Mouse (Mus musculus): ENCODE data around the gene Chd6. TPM values are rescaled to one million over a fixed set of nuclear protein-coding genes. Genes with fewer than 3 reads are reported as not detected.

Gene Chd6
- polyA plus RNA-seq, 1 experiment from 2014 or later, result 32.1 TPM

DNA sequence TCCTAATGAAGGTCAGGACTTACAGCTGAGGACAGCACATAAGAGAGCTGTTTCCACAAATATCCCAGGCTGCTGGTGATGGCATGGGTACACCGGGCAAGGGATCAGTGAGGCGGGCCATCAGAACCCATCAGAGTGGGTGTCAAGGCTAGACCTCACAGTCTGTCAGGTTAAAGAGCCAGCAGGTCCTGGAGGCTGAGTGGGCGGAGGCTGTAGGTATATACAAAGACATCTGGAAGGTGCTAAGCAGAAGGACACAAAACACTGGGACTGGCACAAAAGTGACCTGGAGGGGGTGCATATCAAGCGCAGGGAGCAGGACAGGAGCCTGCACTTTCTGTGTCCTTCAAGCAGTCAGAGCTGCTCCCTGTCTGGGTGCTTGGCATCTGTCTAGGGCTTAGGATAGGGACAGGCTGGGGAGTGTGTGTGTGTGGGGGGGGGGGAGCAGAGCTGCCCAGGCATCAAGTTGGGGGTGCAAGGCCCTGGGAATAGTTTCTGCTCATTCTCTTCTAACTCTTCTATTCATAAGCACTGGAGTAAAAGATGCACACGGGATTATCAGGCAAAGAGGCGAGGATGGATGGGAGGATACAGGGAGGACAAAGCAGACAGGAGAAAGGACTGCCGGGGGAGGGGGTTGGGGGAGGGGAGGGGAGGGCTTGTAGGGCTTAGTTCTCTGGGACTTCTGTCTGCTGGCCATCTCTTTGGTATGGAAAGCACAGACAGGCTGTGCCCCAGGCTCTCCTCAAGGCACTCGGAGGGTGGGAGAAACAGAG is 190.5 kb downstream of the Chd6 start:
- Histone ChIP-seq H3K9ac (replicated peaks) (no peak overlapping the region), H3K27ac (replicated peaks) (no peak overlapping the region), H3K4me3 (replicated peaks) (no peak overlapping the region), H3K9me3 (replicated peaks) (no peaks in the 10 kb centered on the region), H3K27me3 (replicated peaks) (peaks cover under 1% of the 10 kb centered on the region), H3K4me1 (no peaks in the 10 kb centered on the region), H3K4me2 (no peak overlapping the region), H3K36me3 (no peaks in the 10 kb centered on the region)
- no peak for ATAC-seq (ENCODE audit: low FRiP score)
- 52% methylated on average over 8 of the region's 8 CpGs for WGBS

DNA sequence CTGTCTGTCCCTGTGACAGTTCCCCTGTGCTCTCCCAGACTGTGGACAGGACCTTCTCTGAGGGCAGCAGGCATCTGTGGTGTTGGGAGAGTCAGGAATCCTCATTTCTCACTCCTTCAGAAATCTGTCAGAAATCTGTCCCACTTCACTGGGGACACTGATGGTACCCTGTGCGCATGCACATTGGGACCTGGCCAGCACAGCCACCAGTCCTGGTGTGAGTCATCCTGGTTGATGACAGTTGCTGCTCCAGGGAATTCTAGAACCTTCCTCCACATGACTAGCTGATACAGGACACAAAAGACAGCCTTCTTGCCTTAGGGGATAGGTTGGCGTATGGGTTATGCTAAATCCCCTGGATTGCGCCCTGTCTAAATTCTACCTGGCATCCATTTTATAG is 191.6 kb downstream of the Chd6 start:
- no peak for ATAC-seq (ENCODE audit: low FRiP score)
- H3K36me3 ChIP-seq, result no peaks in the 10 kb centered on the region

DNA sequence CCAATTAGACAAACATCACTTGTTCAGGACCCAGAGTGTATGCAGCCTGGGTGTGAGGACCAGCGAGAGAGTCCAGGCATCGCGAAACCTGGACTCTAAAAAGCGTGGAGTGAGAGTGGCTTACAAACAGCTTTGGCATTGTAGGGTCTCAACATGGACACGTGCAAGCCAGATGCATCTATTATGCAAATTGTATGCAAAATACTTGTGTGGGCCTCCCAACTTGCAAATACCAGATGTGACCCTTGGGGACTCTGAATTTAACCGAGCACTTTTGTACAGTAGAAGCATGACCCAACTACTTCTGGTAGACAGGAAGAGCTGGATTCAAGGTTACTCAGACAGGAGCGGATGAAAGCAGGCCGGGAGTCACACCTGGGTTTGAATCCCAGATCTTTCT is 192.2 kb downstream of the Chd6 start:
- Histone ChIP-seq H3K4me1 (peaks cover 9% of the 10 kb centered on the region), H3K27ac (replicated peaks) (no peak overlapping the region), H3K9ac (replicated peaks) (no peak overlapping the region), H3K4me3 (replicated peaks) (no peak overlapping the region), H3K9me3 (replicated peaks) (no peaks in the 10 kb centered on the region), H3K27me3 (replicated peaks) (peaks cover 17% of the 10 kb centered on the region), H3K4me2 (no peak overlapping the region), H3K36me3 (no peaks in the 10 kb centered on the region)
- no peak for ATAC-seq (ENCODE audit: low FRiP score)
- WGBS, result 65% methylated on average over 8 of the region's 8 CpGs

More for the DNA sequence above, 191.6 kb downstream of the Chd6 start:
- Histone ChIP-seq H3K27me3 (replicated peaks) (peaks cover 11% of the 10 kb centered on the region), H3K4me2 (no peak overlapping the region), H3K9me3 (replicated peaks) (no peaks in the 10 kb centered on the region), H3K4me1 (peaks cover 3% of the 10 kb centered on the region), H3K9ac (replicated peaks) (no peak overlapping the region), H3K4me3 (replicated peaks) (no peak overlapping the region), H3K27ac (replicated peaks) (no peak overlapping the region)
- 95% methylated on average over 3 of the region's 3 CpGs for WGBS

DNA sequence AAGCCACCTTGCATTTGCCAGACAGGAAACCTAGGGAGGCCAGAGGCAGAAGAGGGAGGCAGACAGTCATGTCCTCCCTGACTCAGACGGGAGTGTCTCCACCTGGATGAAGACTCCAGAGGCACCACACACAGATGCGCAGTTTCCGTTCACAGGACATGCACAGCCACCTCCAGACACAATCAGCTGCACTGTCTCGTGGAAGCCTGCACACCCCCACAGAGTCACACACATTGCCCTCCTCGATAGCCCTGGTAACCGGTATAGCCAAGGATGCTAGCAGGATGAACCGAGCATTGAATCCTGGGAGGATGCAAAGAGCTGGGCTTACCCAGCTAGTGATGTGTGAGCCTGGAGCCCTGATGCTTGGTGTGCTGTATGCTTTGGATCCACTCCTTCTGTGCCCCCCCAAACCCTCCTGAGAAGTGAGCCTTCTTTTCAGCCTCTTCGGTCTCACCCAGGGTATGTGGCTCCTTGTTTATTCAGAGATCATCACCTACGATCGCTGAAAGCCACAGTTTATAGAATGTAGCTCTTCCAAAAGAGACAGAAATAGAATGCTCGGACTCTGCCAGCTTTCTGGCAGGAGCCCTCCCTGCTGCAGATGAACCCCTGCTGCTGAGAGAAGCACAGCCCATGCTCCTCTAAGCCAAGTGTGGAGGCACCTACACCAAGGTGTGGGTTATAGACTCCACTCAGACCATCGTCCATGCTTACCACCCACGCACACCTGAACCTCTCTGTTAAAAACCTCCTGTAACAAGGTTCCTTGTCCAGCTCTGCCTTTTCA is 192.9 kb downstream of the Chd6 start:
- Histone ChIP-seq H3K4me3 (replicated peaks) (no peak overlapping the region), H3K27me3 (replicated peaks) (peaks cover 24% of the 10 kb centered on the region), H3K9ac (replicated peaks) (no peak overlapping the region), H3K4me2 (no peak overlapping the region), H3K27ac (replicated peaks) (no peak overlapping the region), H3K4me1 (peaks cover 13% of the 10 kb centered on the region), H3K36me3 (no peaks in the 10 kb centered on the region), H3K9me3 (replicated peaks) (no peaks in the 10 kb centered on the region)
- no peak for ATAC-seq (ENCODE audit: low FRiP score)
- 77% methylated on average over 13 of the region's 13 CpGs for WGBS

DNA sequence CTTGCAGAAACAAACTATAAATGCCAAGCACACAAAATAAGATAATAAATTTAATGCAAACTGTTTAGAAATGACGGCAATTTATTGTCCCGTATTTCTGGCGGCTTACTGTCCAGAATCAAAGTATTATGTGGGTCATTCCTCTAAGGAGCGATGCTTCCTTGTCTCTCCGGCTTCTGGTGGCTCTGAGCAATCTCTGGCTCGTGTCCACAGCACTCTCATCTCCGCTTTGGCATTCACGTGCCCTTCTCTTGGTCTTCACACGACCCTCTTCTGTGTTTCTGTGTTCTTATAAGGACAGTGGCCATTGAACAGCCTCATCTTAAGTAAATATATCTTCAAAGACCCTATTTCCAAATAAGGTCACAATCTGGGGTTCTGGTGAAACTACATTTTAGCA is 194.2 kb downstream of the Chd6 start:
- Histone ChIP-seq H3K27me3 (replicated peaks) (peaks cover 37% of the 10 kb centered on the region), H3K9me3 (replicated peaks) (no peaks in the 10 kb centered on the region), H3K36me3 (no peaks in the 10 kb centered on the region), H3K9ac (replicated peaks) (no peak overlapping the region), H3K27ac (replicated peaks) (no peak overlapping the region), H3K4me2 (no peak overlapping the region), H3K4me3 (replicated peaks) (no peak overlapping the region), H3K4me1 (peaks cover 13% of the 10 kb centered on the region)
- WGBS, result 79% methylated on average over 9 of the region's 9 CpGs
- no peak for ATAC-seq (ENCODE audit: low FRiP score)

DNA sequence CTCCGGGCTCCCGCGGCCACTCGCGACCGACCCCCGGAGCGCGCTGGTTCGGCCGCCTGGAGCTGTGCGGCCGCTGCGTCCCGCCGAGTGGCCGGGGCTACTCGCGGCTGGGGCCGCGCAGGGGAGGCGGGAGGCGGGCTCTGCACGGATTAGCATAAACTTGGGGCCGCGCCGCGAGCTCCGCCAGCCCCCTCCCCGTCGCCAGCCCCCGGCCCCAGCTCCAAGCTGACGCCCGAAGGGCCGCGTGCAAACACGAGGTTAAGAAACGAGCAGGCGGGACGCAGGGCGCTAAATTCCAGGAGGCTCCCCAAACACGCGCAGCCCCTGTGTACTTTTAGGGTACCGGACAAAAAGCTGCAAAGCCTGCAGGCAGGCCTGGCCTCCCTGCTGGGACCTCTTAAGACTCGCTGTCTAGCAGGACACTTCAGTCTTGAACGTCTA is 196.6 kb downstream of the Chd6 start, which contains the start of gene Emilin3:
Emilin3 (minus strand) TSS at position 98 of the 441 bp plus-strand sequence.
- 0 out of 2 replicates have a peak, but pooled peaks have one; percentile 35 for ATAC-seq (ENCODE audit: low FRiP score)
- Histone ChIP-seq H3K4me2 (peak within 1 kb of the TSS; percentile 90), H3K36me3 (no peaks in the 10 kb centered on the region), H3K27me3 (replicated peaks) (peaks cover 46% of the 10 kb centered on the region), H3K9me3 (replicated peaks) (no peaks in the 10 kb centered on the region), H3K4me1 (peaks cover 13% of the 10 kb centered on the region), H3K27ac (replicated peaks) (no peak within 1 kb of the TSS), H3K4me3 (replicated peaks) (peak within 1 kb of the TSS; percentile 46), H3K9ac (replicated peaks) (peak within 1 kb of the TSS; percentile 42)
- 1% methylated on average over 43 of the region's 46 CpGs for WGBS

DNA sequence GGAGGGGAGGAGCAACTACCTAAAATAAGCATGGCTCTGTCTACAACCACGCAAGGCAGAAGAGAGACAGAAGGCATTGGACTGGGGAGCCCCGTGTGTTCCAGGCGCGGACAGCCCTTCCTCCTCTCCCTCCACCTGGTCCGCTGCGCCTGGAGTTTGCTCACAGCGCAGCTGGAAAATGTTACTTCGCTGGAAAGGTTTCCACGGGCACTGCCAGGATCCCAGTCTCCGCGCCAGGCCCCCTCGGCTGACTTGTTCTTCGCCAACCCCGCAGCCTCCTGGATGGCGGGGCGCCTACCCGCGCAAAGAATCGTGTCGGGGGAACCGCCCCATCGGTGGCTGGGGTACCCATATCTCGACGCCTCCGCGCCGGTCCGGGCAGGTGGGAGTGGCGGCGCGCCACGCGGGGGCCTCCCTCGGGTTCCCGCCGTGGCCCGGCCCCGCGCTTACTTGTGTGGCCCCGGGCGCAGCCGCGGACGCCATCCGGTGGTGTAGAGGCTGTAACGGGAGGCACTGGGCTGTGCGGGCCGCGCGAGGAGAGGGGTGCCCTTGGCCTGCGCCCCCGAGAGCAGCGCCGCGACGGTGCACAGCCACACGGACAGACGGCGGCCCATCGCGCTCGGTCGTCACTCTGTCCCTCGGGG is 197.2 kb downstream of the Chd6 start:
- 2% methylated on average over 58 of the region's 64 CpGs for WGBS
- peak overlapping the region; percentile 46 for H3K4me3 ChIP-seq (replicated peaks)
- peaks cover 13% of the 10 kb centered on the region for H3K4me1 ChIP-seq
- peaks cover 46% of the 10 kb centered on the region for H3K27me3 ChIP-seq (replicated peaks)
- H3K9me3 ChIP-seq (replicated peaks), result no peaks in the 10 kb centered on the region
- no peak overlapping the region for H3K27ac ChIP-seq (replicated peaks)
- peak; percentile 36; the same call in 1 of the 2 replicates for ATAC-seq (ENCODE audit: low FRiP score)
- H3K9ac ChIP-seq (replicated peaks), result peak overlapping the region; percentile 42
- H3K36me3 ChIP-seq, result no peaks in the 10 kb centered on the region
- H3K4me2 ChIP-seq, result peak overlapping the region; percentile 90

DNA sequence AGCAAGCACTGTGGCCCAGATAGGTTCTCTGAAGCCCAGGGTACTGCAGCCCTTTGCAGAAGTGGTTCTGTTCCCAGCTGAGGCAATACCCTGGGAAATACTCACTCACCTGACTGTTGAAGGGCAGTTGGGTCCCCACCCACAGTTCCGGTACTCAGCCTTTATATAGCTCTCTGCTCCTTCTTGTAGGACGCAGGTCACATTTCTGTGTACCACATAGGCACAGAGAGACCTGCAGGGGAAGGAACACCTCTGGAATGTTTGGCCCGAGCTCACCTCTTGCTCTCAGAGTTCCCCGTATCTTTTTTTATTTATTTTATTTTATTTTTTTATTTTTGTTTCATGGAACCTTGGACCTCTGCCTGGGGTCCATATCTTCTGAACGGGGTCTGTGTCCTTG is 198.2 kb downstream of the Chd6 start:
- no peak for ATAC-seq (ENCODE audit: low FRiP score)
- Histone ChIP-seq H3K9ac (replicated peaks) (no peak overlapping the region), H3K4me3 (replicated peaks) (no peak overlapping the region), H3K27ac (replicated peaks) (no peak overlapping the region), H3K4me1 (peaks cover 13% of the 10 kb centered on the region), H3K27me3 (replicated peaks) (peaks cover 46% of the 10 kb centered on the region), H3K4me2 (no peak overlapping the region), H3K9me3 (replicated peaks) (no peaks in the 10 kb centered on the region), H3K36me3 (no peaks in the 10 kb centered on the region)
- 85% methylated on average over 5 of the region's 5 CpGs for WGBS

DNA sequence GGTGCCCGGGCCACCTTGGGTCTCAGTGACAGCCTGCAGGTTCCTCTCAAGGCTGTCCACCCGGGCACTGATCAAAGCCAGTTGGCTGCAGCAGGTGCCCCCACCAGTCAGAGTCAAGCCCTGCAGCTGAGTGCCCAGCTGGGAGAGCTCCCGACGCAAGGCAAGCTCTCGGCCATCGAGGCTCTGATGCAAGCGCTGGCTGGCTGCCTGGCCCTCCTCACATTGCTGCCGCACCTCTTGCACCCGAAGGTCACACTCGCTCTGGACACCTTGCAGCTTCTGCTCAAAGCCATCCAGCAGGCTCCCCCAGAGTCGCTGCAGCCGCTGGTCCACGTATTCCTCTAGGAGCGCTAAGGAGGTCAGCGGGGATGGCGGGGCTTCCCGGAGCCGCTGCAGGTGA is 200.3 kb downstream of the Chd6 start:
- 65% methylated on average over 18 of the region's 18 CpGs for WGBS
- H3K4me3 ChIP-seq (replicated peaks), result no peak overlapping the region
- no peak overlapping the region for H3K27ac ChIP-seq (replicated peaks)
- H3K4me1 ChIP-seq, result peaks cover 13% of the 10 kb centered on the region
- no peak overlapping the region for H3K9ac ChIP-seq (replicated peaks)
- no peaks in the 10 kb centered on the region for H3K9me3 ChIP-seq (replicated peaks)
- ATAC-seq (ENCODE audit: low FRiP score), result no peak
- H3K4me2 ChIP-seq, result no peak overlapping the region
- peaks cover 46% of the 10 kb centered on the region for H3K27me3 ChIP-seq (replicated peaks)
- H3K36me3 ChIP-seq, result no peaks in the 10 kb centered on the region

DNA sequence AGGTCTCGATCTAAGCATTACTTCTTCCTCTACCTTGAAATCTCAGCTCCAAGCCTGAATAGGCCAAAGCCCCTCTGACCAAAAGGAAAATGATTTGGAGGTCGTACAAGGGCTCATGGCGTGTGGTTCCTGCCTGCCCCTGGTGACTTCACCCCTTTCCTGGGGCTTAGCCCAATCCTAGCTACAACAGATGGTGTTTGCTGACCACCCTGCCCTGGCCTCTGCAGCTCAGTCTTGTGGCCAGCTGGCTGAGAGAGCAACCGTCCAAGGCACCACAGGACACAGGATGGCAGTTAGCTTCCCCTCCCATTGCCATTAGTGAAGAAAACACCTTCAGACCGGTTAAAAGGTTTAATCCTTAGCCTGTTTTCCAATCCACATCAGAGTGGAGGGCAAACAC is 202.8 kb downstream of the Chd6 start:
- Histone ChIP-seq H3K27me3 (replicated peaks) (peaks cover 23% of the 10 kb centered on the region), H3K4me1 (no peaks in the 10 kb centered on the region), H3K27ac (replicated peaks) (no peak overlapping the region), H3K4me3 (replicated peaks) (no peak overlapping the region), H3K4me2 (no peak overlapping the region), H3K36me3 (no peaks in the 10 kb centered on the region), H3K9me3 (replicated peaks) (no peaks in the 10 kb centered on the region), H3K9ac (replicated peaks) (no peak overlapping the region)
- WGBS, result 79% methylated on average over 5 of the region's 5 CpGs
- ATAC-seq (ENCODE audit: low FRiP score), result no peak

DNA sequence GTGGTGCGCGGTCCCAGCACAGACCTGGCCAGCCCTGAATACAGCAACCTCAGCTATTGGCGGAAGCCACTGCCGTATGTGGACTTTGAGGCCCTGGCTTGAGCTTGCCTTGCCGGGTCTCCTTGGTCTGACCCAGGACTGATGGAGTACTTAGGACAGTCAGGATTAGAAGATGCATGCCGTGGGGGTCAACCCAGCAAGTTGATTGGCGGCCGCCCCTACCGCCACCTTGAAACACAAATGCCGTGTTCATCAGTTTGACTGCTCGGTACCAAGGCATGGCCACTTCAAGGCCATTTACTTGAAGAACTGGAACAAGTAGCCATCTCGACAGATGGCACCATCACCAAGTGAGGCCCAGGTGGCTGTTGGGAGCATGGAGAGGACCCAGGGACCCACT is 203.6 kb downstream of the Chd6 start:
- H3K27ac ChIP-seq (replicated peaks), result no peak overlapping the region
- no peak overlapping the region for H3K4me2 ChIP-seq
- 96% methylated on average over 12 of the region's 12 CpGs for WGBS
- no peaks in the 10 kb centered on the region for H3K9me3 ChIP-seq (replicated peaks)
- no peak for ATAC-seq (ENCODE audit: low FRiP score)
- H3K9ac ChIP-seq (replicated peaks), result no peak overlapping the region
- H3K4me1 ChIP-seq, result no peaks in the 10 kb centered on the region
- H3K4me3 ChIP-seq (replicated peaks), result no peak overlapping the region
- no peaks in the 10 kb centered on the region for H3K36me3 ChIP-seq
- H3K27me3 ChIP-seq (replicated peaks), result peaks cover 15% of the 10 kb centered on the region
